In the genomic region with DNA sequence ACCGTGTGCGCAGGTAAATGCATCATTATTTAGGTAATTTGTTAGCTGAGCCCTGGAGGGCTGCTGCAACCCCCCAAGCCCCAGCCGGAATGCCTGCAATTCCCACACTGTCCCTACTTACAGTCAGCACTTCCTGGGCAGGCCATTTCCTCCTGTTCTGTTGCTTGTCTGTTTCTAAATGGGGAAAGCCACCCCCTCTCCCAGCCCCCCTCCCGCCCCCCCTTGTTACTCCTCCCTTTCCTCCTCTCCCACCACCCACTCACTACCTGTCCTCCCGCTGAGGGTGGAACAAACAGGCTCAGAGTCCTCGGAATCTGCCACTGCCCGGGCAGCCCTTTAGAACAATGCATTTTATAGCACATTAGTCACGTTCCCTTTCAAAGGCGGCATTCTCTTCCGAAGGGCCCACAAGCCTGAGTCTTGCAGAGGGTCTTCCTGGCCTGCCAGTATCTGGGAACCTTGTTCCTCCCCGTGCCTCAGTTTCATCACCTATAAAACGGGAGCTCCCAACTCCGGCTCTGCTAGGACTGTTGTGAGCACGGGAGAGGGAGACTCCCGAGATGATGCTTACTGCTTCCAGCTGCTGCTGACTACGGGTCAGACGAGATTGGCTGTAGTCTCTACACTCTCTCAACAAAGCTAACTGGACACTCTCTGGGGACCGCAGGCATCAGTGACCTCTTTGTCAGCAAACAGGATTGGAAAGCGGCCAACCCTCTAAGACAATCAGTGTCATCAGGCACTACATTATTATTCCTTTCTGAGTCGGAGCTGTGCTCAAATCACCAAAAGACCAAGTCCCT, we compare ENCODE assay signal across 8 mouse cellular contexts. TPM values are rescaled to one million over a fixed set of nuclear protein-coding genes. Genes with fewer than 3 reads are reported as not detected.
DNase-seq lines count a peak whose midpoint lies in the region; ATAC-seq lines count a peak whose summit lies in the region.

No protein-coding gene starts in this region.

- H3K9me3 ChIP-seq in forebrain, embryonic 12.5 days = no peaks in the 10 kb centered on the region
- H3K9me3 ChIP-seq in hindbrain, embryonic 16.5 days (ENCODE audit: control insufficient read depth, low read length) = no peaks in the 10 kb centered on the region
- H3K9me3 ChIP-seq in liver, embryonic 16.5 days (replicated peaks; ENCODE audit: control insufficient read depth, low read length) = no peaks in the 10 kb centered on the region
- H3K9me3 ChIP-seq in stomach, embryonic 14.5 days (ENCODE audit: control insufficient read depth, low read depth, low read length) = no peaks in the 10 kb centered on the region

- no peak overlapping the region for H3K9ac ChIP-seq in forebrain, embryonic 12.5 days
- H3K9ac ChIP-seq in hindbrain, embryonic 16.5 days (ENCODE audit: low read depth, low read length) = peak overlapping the region; percentile 47
- H3K9ac ChIP-seq in liver, embryonic 16.5 days (ENCODE audit: low read depth, low read length) = no peak overlapping the region
- no peak overlapping the region for H3K9ac ChIP-seq in stomach, embryonic 14.5 days (replicated peaks; ENCODE audit: low read depth, low read length)

- H3K4me2 ChIP-seq in forebrain, embryonic 12.5 days = peak overlapping the region; percentile 42
- peak overlapping the region; percentile 38 for H3K4me2 ChIP-seq in hindbrain, embryonic 16.5 days (ENCODE audit: low read length)
- no peak overlapping the region for H3K4me2 ChIP-seq in liver, embryonic 16.5 days (ENCODE audit: low read depth, low read length)
- peak overlapping the region; percentile 25 for H3K4me2 ChIP-seq in stomach, embryonic 14.5 days (replicated peaks; ENCODE audit: low read depth, low read length)

- 5% methylated on average over 20 of the region's 20 CpGs for WGBS in forebrain, embryonic 12.5 days
- 4% methylated on average over 20 of the region's 20 CpGs for WGBS in hindbrain, embryonic 16.5 days
- 21% methylated on average over 19 of the region's 20 CpGs for WGBS in liver, embryonic 16.5 days (ENCODE audit: insufficient replicate concordance)
- WGBS in stomach, embryonic 14.5 days = 11% methylated on average over 19 of the region's 20 CpGs

- H3K36me3 ChIP-seq in forebrain, embryonic 12.5 days (replicated peaks) = no peaks in the 10 kb centered on the region
- no peaks in the 10 kb centered on the region for H3K36me3 ChIP-seq in hindbrain, embryonic 16.5 days (ENCODE audit: control insufficient read depth, insufficient read depth, low read length)
- H3K36me3 ChIP-seq in liver, embryonic 16.5 days (ENCODE audit: control insufficient read depth, insufficient read depth) = no peaks in the 10 kb centered on the region
- peaks cover 5% of the 10 kb centered on the region; the same call in 1 of the 2 replicates for H3K36me3 ChIP-seq in stomach, embryonic 14.5 days (ENCODE audit: control insufficient read depth, insufficient read depth, low read length)

- H3K27me3 ChIP-seq in forebrain, embryonic 12.5 days = peaks cover 78% of the 10 kb centered on the region
- no peaks in the 10 kb centered on the region for H3K27me3 ChIP-seq in hindbrain, embryonic 16.5 days (replicated peaks; ENCODE audit: control insufficient read depth, insufficient read depth, low read length)
- H3K27me3 ChIP-seq in liver, embryonic 16.5 days (ENCODE audit: control insufficient read depth, insufficient read depth, low read depth, low read length) = peaks cover 27% of the 10 kb centered on the region
- H3K27me3 ChIP-seq in stomach, embryonic 14.5 days (ENCODE audit: control insufficient read depth, insufficient read depth, low read length) = no peaks in the 10 kb centered on the region

- H3K4me1 ChIP-seq in forebrain, embryonic 12.5 days = peaks cover 48% of the 10 kb centered on the region
- peaks cover 39% of the 10 kb centered on the region for H3K4me1 ChIP-seq in hindbrain, embryonic 16.5 days (ENCODE audit: control insufficient read depth, insufficient read depth, low read depth, low read length)
- H3K4me1 ChIP-seq in liver, embryonic 16.5 days (ENCODE audit: control insufficient read depth, low read depth, low read length) = peaks cover 3% of the 10 kb centered on the region
- peaks cover 48% of the 10 kb centered on the region for H3K4me1 ChIP-seq in stomach, embryonic 14.5 days (ENCODE audit: control insufficient read depth, insufficient read depth, low read length)

- peak; percentile 31; the same call in 1 of the 2 replicates for ATAC-seq in forebrain, embryonic 12.5 days (ENCODE audit: low FRiP score)
- ATAC-seq in hindbrain, embryonic 16.5 days = 0 out of 2 replicates have a peak, but pooled peaks have one; percentile 22
- peak; percentile 25 for ATAC-seq in liver, embryonic 16.5 days (ENCODE audit: low read depth)
- ATAC-seq in stomach, embryonic 14.5 days (ENCODE audit: insufficient number of reproducible peaks, insufficient read depth, low FRiP score, low read depth) = peak; percentile 54
- no peak for ATAC-seq in granulocyte monocyte progenitor cell, adult 5-6 weeks (replicated peaks; ENCODE audit: poor library complexity, severe bottlenecking)
- no peak for ATAC-seq in megakaryocyte progenitor cell, adult 5-6 weeks (replicated peaks; ENCODE audit: poor library complexity)

- peak overlapping the region; percentile 59; the same call in 1 of the 2 replicates for H3K27ac ChIP-seq in forebrain, embryonic 12.5 days
- H3K27ac ChIP-seq in hindbrain, embryonic 16.5 days (ENCODE audit: low read depth, low read length) = peak overlapping the region; percentile 37
- no peak overlapping the region for H3K27ac ChIP-seq in liver, embryonic 16.5 days (ENCODE audit: low read length)
- peak overlapping the region; percentile 61; the same call in 1 of the 2 replicates for H3K27ac ChIP-seq in stomach, embryonic 14.5 days (ENCODE audit: low read length)

- H3K4me3 ChIP-seq in forebrain, embryonic 12.5 days (replicated peaks) = peak overlapping the region; percentile 11; the same call in 1 of the 2 replicates
- H3K4me3 ChIP-seq in hindbrain, embryonic 16.5 days (ENCODE audit: low read length) = no peak overlapping the region
- no peak overlapping the region for H3K4me3 ChIP-seq in liver, embryonic 16.5 days (ENCODE audit: low read depth, low read length)
- H3K4me3 ChIP-seq in stomach, embryonic 14.5 days (ENCODE audit: low read depth, low read length) = no peak overlapping the region

- peak; percentile 4 for DNase-seq in adrenal gland, adult 2 months
- no peak for DNase-seq in adrenal gland, postnatal 25 days

RNA-seq across cellular contexts. Expression of gene Vangl1, which starts 10.8 kb away (rescaled TPM):
- 10 to 100 TPM; 33.2 to 33.4 TPM for total RNA-seq in adrenal gland, adult 2 months (2021)
- polyA plus RNA-seq in adrenal gland, adult 2 months (2012; rRNA removed) = 19.4 and 27.3 TPM in 2 replicates
- 29.7 and 38.9 TPM in 2 replicates for total RNA-seq in adrenal gland, postnatal 25 days (2021)
- 4.3 and 5.8 TPM in 2 replicates for polyA plus RNA-seq in forebrain, embryonic 12.5 days (2016; fragmentation: Nextera tagmentation; extraction: Ambion mirVana)
- 7.9 and 14.0 TPM in 2 replicates for polyA plus RNA-seq in hindbrain, embryonic 16.5 days (2015; fragmentation: Nextera tagmentation; extraction: Ambion mirVana)
- polyA plus RNA-seq in liver, embryonic 16.5 days (2015; fragmentation: Nextera tagmentation; extraction: Ambion mirVana) = 54.6 and 59.3 TPM in 2 replicates
- 29.5 and 30.2 TPM in 2 replicates for polyA plus RNA-seq in stomach, embryonic 14.5 days (2014; fragmentation: Nextera tagmentation; extraction: Ambion mirVana)
- total RNA-seq in granulocyte monocyte progenitor cell, adult 5-6 weeks (2014; fragmentation: Nextera tagmentation) = 1.5 TPM in 1 of 2 replicates, not detected in the other
- 1.0 and 4.4 TPM in 2 replicates for total RNA-seq in granulocyte monocyte progenitor cell, adult 5-6 weeks (2017)
- total RNA-seq in megakaryocyte progenitor cell, adult 5-6 weeks (2015) = 0.34 and 0.47 TPM in 2 replicates
- total RNA-seq in megakaryocyte progenitor cell, adult 5-6 weeks (2017) = 1.5 TPM in 2 replicates

Comparison
In these comparisons a context has a peak if more than half of its experiments do, and no peak if none do; other contexts are left out.
1. ATAC-seq: peak in forebrain, embryonic 12.5 days (single experiment), hindbrain, embryonic 16.5 days (single experiment), liver, embryonic 16.5 days (single experiment) and stomach, embryonic 14.5 days (single experiment); none in granulocyte monocyte progenitor cell, adult 5-6 weeks (single experiment) and megakaryocyte progenitor cell, adult 5-6 weeks (single experiment).